ENCODE assay signal across 12 mouse cellular contexts in genomic region chr9:50438738-50439137, GRCm38 (mm10). TPM values are rescaled to one million over a fixed set of nuclear protein-coding genes. Genes with fewer than 3 reads are reported as not detected.
"Had no signal": no experiment of that assay in that cellular context is flagged by ENCODE, and none has a peak within 500 bp of the region (broad histone marks: within the 10 kb centered on the region; RNA-seq: fewer than 3 reads in every experiment).

No protein-coding gene starts in this region.

- H3K9me3 ChIP-seq: limb, embryonic 12.5 days; liver, embryonic 13.5 days; lung, embryonic 15.5 days; megakaryocyte, embryonic 14.5 days; midbrain, embryonic 15.5 days; neural tube, embryonic 12.5 days had no signal

- H3K9ac ChIP-seq: liver, embryonic 13.5 days; liver, postnatal 0 days; neural tube, embryonic 12.5 days had no signal

- H3K27ac ChIP-seq: limb, embryonic 12.5 days; liver, embryonic 13.5 days; lung, embryonic 15.5 days; macrophage; midbrain, embryonic 15.5 days; neural tube, embryonic 12.5 days had no signal

- H3K4me3 ChIP-seq: liver, embryonic 13.5 days; neural tube, embryonic 12.5 days had no signal

- ATAC-seq: liver, postnatal 0 days had no signal

- H3K36me3 ChIP-seq: limb, embryonic 12.5 days; liver, embryonic 13.5 days; lung, embryonic 15.5 days; midbrain, embryonic 15.5 days; neural tube, embryonic 12.5 days had no signal

- H3K4me1 ChIP-seq: limb, embryonic 12.5 days; liver, embryonic 13.5 days; lung, embryonic 15.5 days; neural tube, embryonic 12.5 days had no signal

- H3K27me3 ChIP-seq: limb, embryonic 12.5 days; liver, embryonic 13.5 days; lung, embryonic 15.5 days; midbrain, embryonic 15.5 days; neural tube, embryonic 12.5 days had no signal

RNA-seq across cellular contexts. Expression of gene Plet1, which starts 55.6 kb away (rescaled TPM):
- total RNA-seq: layer of hippocampus, postnatal 36 days; left cerebral cortex, adult 8-10 months; left cerebral cortex, postnatal 36 days; monocyte, adult 5-6 weeks had no signal
- polyA plus RNA-seq: macrophage had no signal
